Mouse (Mus musculus) lung, postnatal 25 days (tissue): ENCODE results near the gene Apoc2.

ENCODE experiments used
- DNase-seq: peaks from one replicate; pipeline ENCODE4 v3.0.0; 2022; ENCODE audit warnings: low spot score

Apoc2 gene

GRCm38 (mm10) chr7:19678901-19679300 is 1.2 kb upstream of the Apoc2 start:
- DNase-seq, result no peak

DNA sequence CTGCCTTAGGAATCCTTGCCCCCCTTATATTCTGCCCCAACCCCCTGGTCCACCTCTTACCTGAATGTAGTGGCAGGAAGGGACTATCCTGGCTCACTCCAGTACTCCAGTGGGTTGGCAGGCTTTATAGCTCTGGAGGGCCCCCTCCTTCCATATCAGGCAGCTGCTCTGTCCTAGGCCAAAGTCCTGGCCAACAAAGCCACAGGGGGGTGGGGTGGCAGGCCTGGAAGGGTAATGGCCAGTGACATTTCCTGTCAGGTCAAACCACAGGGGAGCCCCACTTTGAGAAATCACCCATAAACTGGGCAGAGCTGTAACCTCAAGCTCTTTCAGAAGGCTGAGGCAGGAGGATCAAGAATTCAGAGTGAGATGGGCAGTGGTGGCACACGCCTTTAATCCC is 1.1 kb downstream of the Apoc2 start:
- no peak for DNase-seq

GRCm38 (mm10) chr7:19675824-19676223 is 1.9 kb downstream of the Apoc2 start:
- no peak for DNase-seq

- DNase-seq, result no peak
Measured at GRCm38 (mm10) chr7:19673083-19673699, 4.5 kb downstream of the Apoc2 start.

- no peak for DNase-seq
Measured at GRCm38 (mm10) chr7:19671511-19671910, 6.2 kb downstream of the Apoc2 start.

GRCm38 (mm10) chr7:19668947-19669721 is 8.6 kb downstream of the Apoc2 start:
- DNase-seq, result peak; percentile 94

GRCm38 (mm10) chr7:19667434-19667833 is 10.3 kb downstream of the Apoc2 start:
- peak; percentile 18 for DNase-seq

GRCm38 (mm10) chr7:19666750-19667149 is 11.0 kb downstream of the Apoc2 start:
- no peak for DNase-seq

DNA sequence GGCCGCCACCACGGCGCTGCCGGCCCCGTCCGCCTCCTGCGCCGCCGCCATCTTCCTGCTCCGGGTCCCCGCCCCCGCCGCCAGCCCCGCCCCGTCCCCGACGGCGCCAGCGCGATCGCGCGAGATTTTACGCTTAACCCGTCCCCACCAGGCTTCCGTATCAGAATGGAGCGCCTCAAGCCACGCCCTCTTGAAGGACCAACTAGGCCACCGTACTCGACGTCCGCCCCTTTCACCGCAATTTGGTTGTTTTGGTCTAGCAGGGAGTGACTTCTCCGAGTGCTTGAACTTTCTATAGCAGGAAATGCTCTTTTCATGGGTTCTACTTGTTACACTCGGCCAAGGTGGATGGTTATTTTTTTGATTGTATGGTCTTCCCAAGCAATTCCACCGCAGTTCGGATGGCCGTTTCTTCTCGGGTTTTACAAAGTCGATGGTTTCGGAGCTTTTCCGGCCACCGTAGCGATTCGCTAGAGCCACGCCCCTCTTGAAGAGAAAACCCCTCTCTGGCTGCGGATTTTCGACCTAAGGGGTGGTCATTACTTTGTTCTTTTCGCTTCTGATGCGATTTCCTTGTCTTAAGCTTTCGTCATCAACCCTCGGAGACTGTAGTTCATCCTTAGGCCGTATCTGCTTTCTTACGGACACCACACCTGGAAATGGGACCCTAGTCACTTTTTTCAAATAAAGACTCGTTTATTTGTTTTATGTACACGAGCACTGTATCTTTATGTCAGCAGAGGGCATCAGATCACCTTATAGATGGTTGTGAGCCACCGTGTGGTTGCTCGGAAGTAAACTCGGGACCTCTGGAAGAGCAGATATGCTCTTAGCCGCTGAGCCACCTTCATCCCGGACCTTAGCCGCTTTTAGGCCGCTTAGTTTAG is 12.5 kb downstream of the Apoc2 start, which contains the start of gene Clptm1:
Clptm1 (minus strand) TSS at position 79 of the 887 bp plus-strand sequence.
- peak; percentile 97 for DNase-seq

DNA sequence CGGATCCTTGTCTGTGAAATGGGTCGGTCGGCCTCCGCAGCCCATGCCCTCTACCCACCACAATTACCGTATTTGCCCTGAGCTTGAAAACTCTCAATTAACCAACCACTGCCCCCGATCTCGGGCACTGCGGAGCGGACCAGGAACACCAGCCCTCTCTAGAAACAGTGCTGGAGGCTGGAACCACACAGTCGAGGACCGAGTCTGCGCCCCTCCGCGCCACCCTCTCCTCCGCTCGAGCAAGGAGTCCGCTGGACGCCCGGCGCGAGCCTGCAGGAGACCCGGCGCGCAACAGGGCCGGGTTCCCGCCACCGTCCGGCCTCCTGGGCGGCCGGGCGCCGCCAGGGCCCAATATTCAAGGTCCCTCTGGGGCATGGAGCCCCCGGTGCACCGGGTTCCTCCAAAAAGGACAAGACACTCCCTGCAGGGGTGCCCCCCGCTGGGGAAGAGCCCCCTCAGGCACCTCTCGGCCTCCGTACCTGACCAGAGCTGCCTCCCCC is 13.2 kb downstream of the Apoc2 start:
- no peak for DNase-seq

DNA sequence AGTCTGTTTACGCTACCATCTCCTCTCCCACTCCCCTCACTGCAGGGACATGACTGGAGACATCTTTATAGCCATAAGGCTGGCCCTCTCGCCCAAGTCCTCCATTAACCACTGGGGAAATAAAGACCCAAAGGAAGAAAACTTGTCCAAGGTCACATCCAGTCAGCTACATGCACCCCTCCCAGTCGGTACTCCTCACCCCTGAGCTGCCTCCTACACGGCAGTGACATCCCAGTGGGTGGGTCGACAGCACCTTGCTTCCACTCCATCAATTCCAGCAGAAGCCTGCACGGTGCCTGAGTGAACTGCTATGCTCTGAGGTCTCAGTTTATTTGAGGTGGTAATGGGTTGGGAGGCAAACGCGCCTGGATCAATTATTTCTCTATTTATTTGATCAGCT is 13.8 kb downstream of the Apoc2 start:
- no peak for DNase-seq

DNA sequence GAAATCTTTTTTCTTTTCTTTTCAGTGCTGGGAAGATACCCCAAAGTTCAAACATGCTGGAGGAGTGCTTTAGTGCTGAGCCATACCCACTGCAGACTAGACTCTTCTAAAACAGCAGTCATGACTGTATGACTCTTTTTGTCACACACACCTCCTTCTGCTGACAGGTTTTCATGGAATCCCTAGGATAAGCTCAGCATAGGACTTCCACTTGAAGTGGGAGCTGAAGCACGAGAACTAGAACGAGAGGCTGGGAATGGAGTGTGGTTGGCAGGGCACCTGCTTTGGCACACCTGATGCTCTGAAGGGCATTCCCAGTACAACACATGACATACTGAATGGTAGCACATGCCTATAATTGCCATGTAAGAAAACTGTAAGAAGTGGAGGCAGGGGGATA is 25.1 kb downstream of the Apoc2 start:
- no peak for DNase-seq

GRCm38 (mm10) chr7:19651063-19651786 is 26.5 kb downstream of the Apoc2 start:
- DNase-seq, result no peak

DNA sequence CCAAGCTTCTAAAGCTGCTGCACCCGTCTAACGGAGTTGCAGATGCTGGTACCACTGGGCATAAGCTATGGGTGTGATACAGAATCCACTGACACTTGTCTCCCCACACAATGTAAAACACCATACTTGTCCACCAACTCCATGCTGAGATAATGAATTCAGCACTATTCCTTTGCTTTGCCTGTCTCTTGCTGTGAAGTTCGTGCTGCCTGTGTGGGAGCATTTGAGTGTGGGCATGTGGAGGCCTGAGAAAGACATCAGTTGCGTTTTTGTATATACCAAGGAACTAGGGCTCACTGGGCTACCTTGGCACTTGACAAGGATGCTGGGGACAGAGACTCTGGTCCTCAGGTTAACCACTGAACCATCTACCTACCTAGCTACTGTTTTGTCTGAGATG is 36.5 kb downstream of the Apoc2 start:
- no peak for DNase-seq

- DNase-seq, result no peak
Measured at GRCm38 (mm10) chr7:19635074-19635827, 42.5 kb downstream of the Apoc2 start.

- no peak for DNase-seq
Measured at GRCm38 (mm10) chr7:19634591-19634990, 43.1 kb downstream of the Apoc2 start.

DNA sequence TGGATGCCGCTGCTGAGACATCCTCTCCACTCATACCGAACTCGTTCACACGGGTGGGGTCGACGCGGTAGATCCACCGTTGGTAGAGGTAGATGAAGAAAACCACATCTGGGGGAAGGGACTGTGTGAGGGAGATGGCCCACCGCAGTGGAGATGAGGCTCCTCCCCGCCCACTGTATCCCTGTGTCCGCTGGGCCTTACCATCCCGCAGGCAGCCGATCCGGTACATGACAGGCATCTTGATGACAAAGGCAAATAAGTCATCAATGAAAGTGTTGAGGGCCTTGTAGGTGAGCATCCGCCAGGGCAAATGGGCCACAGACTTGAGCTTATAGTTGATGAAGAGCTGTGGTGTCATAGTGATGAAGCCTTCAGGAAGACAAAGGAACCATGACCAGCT is 43.9 kb downstream of the Apoc2 start:
- DNase-seq, result no peak

DNA sequence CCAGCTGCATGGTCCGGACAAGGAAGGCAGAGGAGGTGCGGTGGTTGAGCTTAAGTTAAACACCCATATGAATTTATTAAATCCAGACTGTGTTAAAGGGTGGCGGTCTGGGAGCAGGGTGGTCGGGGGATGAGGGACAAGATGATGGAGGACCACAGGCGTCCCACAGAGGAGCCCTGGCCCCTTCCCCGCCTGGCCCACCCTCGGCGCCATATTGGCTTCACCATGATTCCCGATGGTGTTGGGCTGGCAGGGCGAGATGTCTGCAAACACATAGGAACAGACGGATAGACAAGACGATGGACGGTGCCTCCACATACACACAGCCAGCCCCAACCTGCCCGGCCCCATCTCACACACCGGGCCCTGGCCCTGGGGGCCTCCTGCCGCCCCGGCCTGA is 44.5 kb downstream of the Apoc2 start:
- DNase-seq, result no peak

DNA sequence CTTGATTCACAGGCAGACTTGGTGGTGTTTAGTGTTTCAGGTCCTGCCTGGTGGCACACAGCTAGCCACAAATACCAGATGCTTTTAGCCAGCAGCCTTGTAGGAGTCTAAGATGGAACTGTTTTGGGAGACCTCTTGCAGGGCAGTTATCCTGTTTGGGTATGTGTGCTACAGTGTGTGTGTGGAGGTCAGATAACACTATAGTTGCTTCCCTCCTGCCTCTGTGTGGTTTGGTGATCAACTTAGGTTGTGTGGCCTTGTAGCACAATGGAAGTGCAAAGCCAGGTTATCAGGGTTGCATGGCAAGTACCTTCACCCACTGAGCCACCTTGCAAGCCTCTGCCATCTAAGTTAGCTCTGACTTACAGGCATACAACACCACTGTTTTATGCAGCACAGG is 45.0 kb downstream of the Apoc2 start:
- no peak for DNase-seq

- DNase-seq, result no peak
Measured at GRCm38 (mm10) chr7:19632275-19632674, 45.5 kb downstream of the Apoc2 start.

- peak; percentile 93 for DNase-seq
Measured at GRCm38 (mm10) chr7:19629361-19629734, 48.4 kb downstream of the Apoc2 start, which contains the start of gene Relb. Gene Relb (minus strand): TSS chr7:19629438.
